Mouse (Mus musculus): ENCODE results near the gene Dand5.

GRCm38 (mm10) chr8:84799136-84799931 lies 23.3 kb downstream of the Dand5 start:
- TF ChIP-seq CTCF (IDR thresholded peaks at IDR 0.05; ENCODE audit: low read depth) (0 out of 2 replicates have a peak, but pooled peaks have one; percentile 19), EP300 (IDR thresholded peaks at IDR 0.05; ENCODE audit: low read depth) (no peak)
